Mouse (Mus musculus): ENCODE results near the gene Kdelr2. TPM values are rescaled to one million over a fixed set of nuclear protein-coding genes. Genes with fewer than 3 reads are reported as not detected.

Kdelr2 gene
- polyA plus RNA-seq, 1 experiment from 2014 or later = 124 TPM

DNA sequence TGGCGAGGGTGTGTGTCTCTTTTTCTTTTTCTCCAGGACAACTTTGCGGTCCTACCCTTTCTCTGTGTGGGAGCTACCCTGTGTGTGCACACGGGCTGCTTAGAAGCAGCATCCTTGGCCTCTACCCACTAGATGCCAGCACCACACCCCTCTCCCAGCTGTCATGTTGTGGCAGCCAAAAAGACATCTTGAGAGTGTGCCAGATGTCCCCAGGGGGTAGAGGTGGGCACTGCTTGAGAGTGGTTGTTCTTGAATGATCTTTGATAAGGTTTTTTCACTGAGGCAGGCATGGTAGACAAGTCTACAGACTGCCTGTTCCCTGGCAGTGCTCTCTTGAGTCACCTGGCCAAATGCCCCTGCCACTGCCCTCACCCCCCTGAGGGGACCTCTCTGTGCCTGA is 35.7 kb upstream of the Kdelr2 start:
- WGBS = 56% methylated on average over 3 of the region's 3 CpGs
- Histone ChIP-seq H3K9ac (replicated peaks; ENCODE audit: low read depth, low read length) (no peak overlapping the region), H3K4me2 (ENCODE audit: low read length) (no peak overlapping the region), H3K36me3 (ENCODE audit: control insufficient read depth, insufficient read depth) (no peaks in the 10 kb centered on the region), H3K27ac (ENCODE audit: low read length) (no peak overlapping the region), H3K27me3 (replicated peaks; ENCODE audit: control insufficient read depth, insufficient read depth, low read length) (peaks cover 44% of the 10 kb centered on the region), H3K9me3 (ENCODE audit: control insufficient read depth, low read length) (no peaks in the 10 kb centered on the region), H3K4me1 (replicated peaks; ENCODE audit: control insufficient read depth, insufficient read depth, low read length) (peaks cover 43% of the 10 kb centered on the region), H3K4me3 (replicated peaks; ENCODE audit: low read length) (no peak overlapping the region)
- ATAC-seq = no peak

- peak overlapping the region; percentile 42 for H3K4me3 ChIP-seq (replicated peaks; ENCODE audit: low read length)
- peak; percentile 34 for ATAC-seq
- H3K4me1 ChIP-seq (replicated peaks; ENCODE audit: control insufficient read depth, insufficient read depth, low read length) = peaks cover 35% of the 10 kb centered on the region
- H3K36me3 ChIP-seq (ENCODE audit: control insufficient read depth, insufficient read depth) = no peaks in the 10 kb centered on the region
- H3K4me2 ChIP-seq (ENCODE audit: low read length) = peak overlapping the region; percentile 68
- no peaks in the 10 kb centered on the region for H3K9me3 ChIP-seq (ENCODE audit: control insufficient read depth, low read length)
- WGBS = under 1% methylated on average over 36 of the region's 36 CpGs
- peaks cover 56% of the 10 kb centered on the region for H3K27me3 ChIP-seq (replicated peaks; ENCODE audit: control insufficient read depth, insufficient read depth, low read length)
- H3K9ac ChIP-seq (replicated peaks; ENCODE audit: low read depth, low read length) = peak overlapping the region; percentile 53
- H3K27ac ChIP-seq (ENCODE audit: low read length) = no peak overlapping the region
Observed at GRCm38 (mm10) chr5:143369611-143370255, 33.9 kb upstream of the Kdelr2 start.

GRCm38 (mm10) chr5:143370416-143371145 is 33.1 kb upstream of the Kdelr2 start:
- Histone ChIP-seq H3K9me3 (ENCODE audit: control insufficient read depth, low read length) (no peaks in the 10 kb centered on the region), H3K27me3 (replicated peaks; ENCODE audit: control insufficient read depth, insufficient read depth, low read length) (peaks cover 52% of the 10 kb centered on the region), H3K9ac (replicated peaks; ENCODE audit: low read depth, low read length) (peak overlapping the region; percentile 53), H3K36me3 (ENCODE audit: control insufficient read depth, insufficient read depth) (no peaks in the 10 kb centered on the region), H3K4me2 (ENCODE audit: low read length) (peak overlapping the region; percentile 68), H3K4me1 (replicated peaks; ENCODE audit: control insufficient read depth, insufficient read depth, low read length) (peaks cover 34% of the 10 kb centered on the region), H3K27ac (ENCODE audit: low read length) (no peak overlapping the region), H3K4me3 (replicated peaks; ENCODE audit: low read length) (peak overlapping the region; percentile 42)
- peak; percentile 71 for ATAC-seq
- WGBS = 13% methylated on average over 17 of the region's 17 CpGs

GRCm38 (mm10) chr5:143371146-143371510 is 32.5 kb upstream of the Kdelr2 start:
- H3K4me3 ChIP-seq (replicated peaks; ENCODE audit: low read length) = no peak overlapping the region
- 55% methylated on average over 4 of the region's 4 CpGs for WGBS
- no peak for ATAC-seq
- H3K27me3 ChIP-seq (replicated peaks; ENCODE audit: control insufficient read depth, insufficient read depth, low read length) = peaks cover 52% of the 10 kb centered on the region
- no peaks in the 10 kb centered on the region for H3K36me3 ChIP-seq (ENCODE audit: control insufficient read depth, insufficient read depth)
- peaks cover 34% of the 10 kb centered on the region for H3K4me1 ChIP-seq (replicated peaks; ENCODE audit: control insufficient read depth, insufficient read depth, low read length)
- no peaks in the 10 kb centered on the region for H3K9me3 ChIP-seq (ENCODE audit: control insufficient read depth, low read length)
- no peak overlapping the region for H3K27ac ChIP-seq (ENCODE audit: low read length)
- H3K4me2 ChIP-seq (ENCODE audit: low read length) = peak overlapping the region; percentile 68; the same call in 1 of the 2 replicates
- no peak overlapping the region for H3K9ac ChIP-seq (replicated peaks; ENCODE audit: low read depth, low read length)

GRCm38 (mm10) chr5:143372818-143373217 is 30.8 kb upstream of the Kdelr2 start:
- Histone ChIP-seq H3K9ac (replicated peaks; ENCODE audit: low read depth, low read length) (peak overlapping the region; percentile 44), H3K4me1 (replicated peaks; ENCODE audit: control insufficient read depth, insufficient read depth, low read length) (peaks cover 34% of the 10 kb centered on the region), H3K4me3 (replicated peaks; ENCODE audit: low read length) (peak overlapping the region; percentile 37), H3K36me3 (ENCODE audit: control insufficient read depth, insufficient read depth) (no peaks in the 10 kb centered on the region), H3K9me3 (ENCODE audit: control insufficient read depth, low read length) (no peaks in the 10 kb centered on the region), H3K27me3 (replicated peaks; ENCODE audit: control insufficient read depth, insufficient read depth, low read length) (peaks cover 52% of the 10 kb centered on the region), H3K27ac (ENCODE audit: low read length) (no peak overlapping the region), H3K4me2 (ENCODE audit: low read length) (peak overlapping the region; percentile 53)
- 1% methylated on average over 35 of the region's 35 CpGs for WGBS
- 0 out of 2 replicates have a peak, but pooled peaks have one; percentile 6 for ATAC-seq

DNA sequence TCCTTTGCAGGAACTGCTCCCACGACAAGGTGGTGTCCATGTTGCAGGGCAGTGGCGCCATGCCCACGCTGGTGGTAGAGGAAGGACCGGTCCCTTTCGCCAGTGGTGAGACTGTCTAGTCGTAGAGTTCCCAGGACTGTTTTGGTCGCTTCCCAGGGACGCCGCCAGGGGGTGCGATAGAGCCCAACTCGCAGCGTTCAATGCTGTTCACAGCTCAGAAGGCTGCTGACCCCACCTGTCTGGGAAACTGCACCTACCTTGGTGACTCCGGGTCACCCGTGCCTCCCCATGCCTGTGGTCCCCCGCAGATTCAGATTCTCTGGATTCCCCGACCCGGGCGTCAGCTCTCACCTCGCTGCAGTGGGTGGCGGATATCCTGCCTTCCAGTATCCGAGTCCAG is 28.4 kb upstream of the Kdelr2 start:
- 11% methylated on average over 21 of the region's 21 CpGs for WGBS
- Histone ChIP-seq H3K9me3 (ENCODE audit: control insufficient read depth, low read length) (no peaks in the 10 kb centered on the region), H3K36me3 (ENCODE audit: control insufficient read depth, insufficient read depth) (no peaks in the 10 kb centered on the region), H3K4me3 (replicated peaks; ENCODE audit: low read length) (no peak overlapping the region), H3K9ac (replicated peaks; ENCODE audit: low read depth, low read length) (no peak overlapping the region), H3K27me3 (replicated peaks; ENCODE audit: control insufficient read depth, insufficient read depth, low read length) (peaks cover 38% of the 10 kb centered on the region), H3K27ac (ENCODE audit: low read length) (no peak overlapping the region), H3K4me2 (ENCODE audit: low read length) (0 out of 2 replicates have a peak overlapping the region, but pooled peaks have one; percentile 17), H3K4me1 (replicated peaks; ENCODE audit: control insufficient read depth, insufficient read depth, low read length) (peaks cover 19% of the 10 kb centered on the region)
- ATAC-seq = no peak

- H3K27ac ChIP-seq (ENCODE audit: low read length) = no peak overlapping the region
- WGBS = 84% methylated on average over 4 of the region's 4 CpGs
- no peaks in the 10 kb centered on the region for H3K9me3 ChIP-seq (ENCODE audit: control insufficient read depth, low read length)
- no peak overlapping the region for H3K4me2 ChIP-seq (ENCODE audit: low read length)
- H3K4me3 ChIP-seq (replicated peaks; ENCODE audit: low read length) = no peak overlapping the region
- H3K9ac ChIP-seq (replicated peaks; ENCODE audit: low read depth, low read length) = no peak overlapping the region
- peaks cover 30% of the 10 kb centered on the region for H3K27me3 ChIP-seq (replicated peaks; ENCODE audit: control insufficient read depth, insufficient read depth, low read length)
- ATAC-seq = no peak
- H3K36me3 ChIP-seq (ENCODE audit: control insufficient read depth, insufficient read depth) = no peaks in the 10 kb centered on the region
- H3K4me1 ChIP-seq (replicated peaks; ENCODE audit: control insufficient read depth, insufficient read depth, low read length) = peaks cover 9% of the 10 kb centered on the region
Observed at GRCm38 (mm10) chr5:143376156-143376555, 27.5 kb upstream of the Kdelr2 start.

GRCm38 (mm10) chr5:143386797-143387621 is 16.6 kb upstream of the Kdelr2 start:
- H3K9me3 ChIP-seq (ENCODE audit: control insufficient read depth, low read length) = no peaks in the 10 kb centered on the region
- H3K27ac ChIP-seq (ENCODE audit: low read length) = no peak overlapping the region
- no peak for ATAC-seq
- H3K4me2 ChIP-seq (ENCODE audit: low read length) = peak overlapping the region; percentile 61
- WGBS = 9% methylated on average over 39 of the region's 39 CpGs
- H3K27me3 ChIP-seq (replicated peaks; ENCODE audit: control insufficient read depth, insufficient read depth, low read length) = peaks cover 16% of the 10 kb centered on the region; the same call in 1 of the 2 replicates
- H3K4me1 ChIP-seq (replicated peaks; ENCODE audit: control insufficient read depth, insufficient read depth, low read length) = peaks cover 6% of the 10 kb centered on the region; the same call in 1 of the 2 replicates
- peak overlapping the region; percentile 36 for H3K4me3 ChIP-seq (replicated peaks; ENCODE audit: low read length)
- H3K9ac ChIP-seq (replicated peaks; ENCODE audit: low read depth, low read length) = 0 out of 2 replicates have a peak overlapping the region, but pooled peaks have one; percentile 31
- no peaks in the 10 kb centered on the region for H3K36me3 ChIP-seq (ENCODE audit: control insufficient read depth, insufficient read depth)

DNA sequence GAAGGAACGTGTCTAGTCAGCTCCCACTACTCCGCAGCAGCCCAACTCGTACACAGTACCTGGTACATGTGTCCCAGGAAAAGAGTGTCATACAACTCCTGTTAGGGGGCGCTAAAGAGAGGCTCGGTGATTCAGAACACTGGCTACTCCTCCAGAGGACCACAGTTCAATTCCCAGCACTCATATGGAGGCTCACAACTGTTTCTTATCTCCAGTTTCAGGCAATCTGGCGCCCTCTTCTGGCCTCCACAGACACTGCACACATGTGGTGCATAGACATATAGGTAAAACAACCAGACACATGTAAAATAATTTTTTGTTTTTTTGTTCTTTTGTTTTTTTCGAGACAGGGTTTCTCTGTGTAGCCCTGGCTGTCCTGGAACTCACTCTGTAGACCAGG is 9.5 kb upstream of the Kdelr2 start:
- Histone ChIP-seq H3K27me3 (replicated peaks; ENCODE audit: control insufficient read depth, insufficient read depth, low read length) (no peaks in the 10 kb centered on the region), H3K4me3 (replicated peaks; ENCODE audit: low read length) (no peak overlapping the region), H3K36me3 (ENCODE audit: control insufficient read depth, insufficient read depth) (no peaks in the 10 kb centered on the region), H3K9me3 (ENCODE audit: control insufficient read depth, low read length) (no peaks in the 10 kb centered on the region), H3K27ac (ENCODE audit: low read length) (no peak overlapping the region), H3K4me1 (replicated peaks; ENCODE audit: control insufficient read depth, insufficient read depth, low read length) (no peaks in the 10 kb centered on the region), H3K9ac (replicated peaks; ENCODE audit: low read depth, low read length) (no peak overlapping the region), H3K4me2 (ENCODE audit: low read length) (no peak overlapping the region)
- ATAC-seq = no peak
- WGBS = 77% methylated on average over 7 of the region's 7 CpGs
